Mouse (Mus musculus) cerebellum, postnatal 25 days (tissue): ENCODE measurements around the gene Rnf19b.

Experiments used
- DNase-seq, 2 experiments: peaks; one replicate each; pipeline ENCODE4 v3.0.0; 2021; ENCODE audit warnings: mixed read lengths in 2 of 2

Gene Rnf19b

GRCm38 (mm10) chr4:129058207-129059092, at the start of gene Rnf19b:
TSS of gene Rnf19b (plus strand) at chr4:129058271.
- DNase-seq: peak; percentile 69 to 74

GRCm38 (mm10) chr4:129008672-129009071, 49.4 kb upstream of the Rnf19b start:
- DNase-seq: no peak

GRCm38 (mm10) chr4:129009521-129009920, 48.5 kb upstream of the Rnf19b start:
- DNase-seq: no peak

GRCm38 (mm10) chr4:129011604-129012121, 46.4 kb upstream of the Rnf19b start:
- peak; percentile 52 to 71 for DNase-seq

GRCm38 (mm10) chr4:129013151-129013864, 44.8 kb upstream of the Rnf19b start:
- DNase-seq: no peak

DNA sequence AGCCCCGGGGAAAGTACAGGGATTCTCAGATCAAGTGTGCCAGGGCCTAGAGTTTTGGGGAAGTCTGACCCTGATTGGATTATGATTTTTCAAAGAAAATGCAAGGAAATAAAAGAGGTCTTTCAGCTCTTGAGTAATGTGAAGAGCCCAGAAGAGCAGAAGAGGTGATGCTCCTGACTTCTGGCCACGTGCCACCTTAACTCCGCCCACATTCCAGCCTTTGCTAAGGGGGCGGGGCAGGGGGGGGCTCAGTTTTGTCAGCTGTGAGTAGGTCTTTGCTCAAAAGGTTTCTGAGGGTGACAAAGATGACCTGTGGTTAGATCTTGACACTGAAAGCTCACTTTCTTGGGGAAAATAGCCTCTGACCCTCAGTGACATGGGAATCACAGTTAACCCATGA, 41.7 kb upstream of the Rnf19b start:
- no peak for DNase-seq

DNA sequence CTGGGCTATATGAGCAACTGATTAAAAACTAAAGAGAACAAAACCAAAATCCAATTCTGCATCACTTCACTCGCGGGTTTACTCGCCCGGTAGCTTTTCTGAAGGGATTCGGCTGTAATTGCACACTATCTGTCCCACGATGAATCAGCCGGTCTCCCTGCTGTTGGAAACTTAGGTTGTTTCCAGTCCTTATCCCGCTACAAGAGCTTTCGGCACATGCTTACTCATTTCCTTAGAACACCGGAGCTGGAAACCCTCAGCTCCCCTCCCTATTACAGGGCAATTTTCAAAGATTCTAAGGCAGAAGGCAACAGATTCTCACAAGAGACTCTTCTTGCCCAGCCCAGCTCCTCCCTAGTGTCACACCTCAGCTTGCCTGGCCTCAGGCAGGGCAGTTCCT, 40.9 kb upstream of the Rnf19b start:
- DNase-seq: no peak

DNA sequence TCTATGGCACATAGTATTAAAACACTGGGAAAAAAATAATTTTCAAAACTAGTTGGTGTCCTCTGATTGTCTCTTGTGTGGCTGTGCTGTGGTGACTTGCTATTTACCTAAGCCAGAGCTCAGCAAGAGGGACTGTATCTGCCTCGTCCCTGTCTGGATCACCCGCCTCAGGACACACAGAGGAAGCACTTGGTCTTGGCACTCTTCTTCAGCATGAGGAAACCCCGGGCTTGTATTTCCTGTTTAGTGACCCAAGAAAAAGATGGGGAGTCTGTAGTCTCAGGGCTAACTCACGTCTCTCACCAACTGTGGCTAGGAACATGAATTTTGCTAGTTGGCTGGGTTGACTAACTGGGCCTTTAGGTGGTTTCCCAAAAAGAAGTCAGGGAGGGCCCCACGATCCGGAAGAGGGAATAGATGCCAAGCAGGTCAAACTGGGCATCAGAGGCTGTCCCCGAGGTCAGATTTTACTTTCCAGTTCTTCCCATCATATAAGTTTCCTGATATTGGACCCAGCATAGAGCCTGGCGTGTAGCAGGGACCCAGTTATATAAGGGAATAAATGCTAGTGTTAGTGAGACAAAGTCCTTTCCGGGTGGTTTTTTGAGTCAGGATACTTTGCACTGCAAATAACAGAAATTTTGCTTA, 39.2 kb upstream of the Rnf19b start:
- no peak for DNase-seq

DNA sequence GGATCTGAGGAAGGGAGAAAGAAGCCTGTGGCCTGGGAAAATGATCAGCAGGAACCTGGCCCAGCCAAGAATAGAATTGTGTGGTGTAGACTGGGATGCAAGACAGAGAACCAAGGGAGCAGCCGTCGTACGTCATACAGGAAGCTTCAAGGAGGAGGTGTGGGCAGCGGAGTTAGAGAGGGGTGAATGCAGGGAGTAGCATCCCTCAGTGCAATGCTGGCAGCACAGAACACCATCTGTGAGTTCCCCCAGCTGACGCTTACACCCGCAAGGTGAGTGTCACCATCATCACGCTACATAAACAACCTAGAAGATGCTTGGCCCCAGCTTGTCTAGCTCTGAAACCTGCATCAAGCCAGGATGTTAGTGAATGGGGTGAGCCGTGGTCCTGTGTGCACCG, 38.3 kb upstream of the Rnf19b start:
- peak; percentile 41 to 45 for DNase-seq

DNA sequence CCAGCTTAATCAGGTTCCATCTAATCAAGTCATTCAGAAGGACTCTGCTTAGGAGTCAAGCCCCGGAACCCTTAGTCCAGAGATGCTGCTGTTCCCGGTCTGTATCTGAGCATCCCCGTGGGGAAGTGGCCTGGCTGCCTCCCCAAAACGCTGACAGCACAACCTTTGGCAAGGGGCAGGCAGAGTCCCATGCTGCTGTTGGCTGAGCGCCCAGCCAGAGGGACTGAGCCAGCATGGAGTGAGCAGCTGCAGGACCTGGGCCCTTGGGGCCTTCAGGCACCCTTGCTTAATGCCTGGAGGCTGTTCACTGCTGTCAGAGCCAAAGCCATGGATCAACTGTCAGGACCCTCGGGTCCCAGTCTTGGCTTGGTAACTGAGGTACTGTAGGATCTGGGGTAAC, 37.6 kb upstream of the Rnf19b start:
- DNase-seq: peak; percentile 78 to 81

- DNase-seq: no peak
Observed at GRCm38 (mm10) chr4:129021426-129021825, 36.6 kb upstream of the Rnf19b start.

DNA sequence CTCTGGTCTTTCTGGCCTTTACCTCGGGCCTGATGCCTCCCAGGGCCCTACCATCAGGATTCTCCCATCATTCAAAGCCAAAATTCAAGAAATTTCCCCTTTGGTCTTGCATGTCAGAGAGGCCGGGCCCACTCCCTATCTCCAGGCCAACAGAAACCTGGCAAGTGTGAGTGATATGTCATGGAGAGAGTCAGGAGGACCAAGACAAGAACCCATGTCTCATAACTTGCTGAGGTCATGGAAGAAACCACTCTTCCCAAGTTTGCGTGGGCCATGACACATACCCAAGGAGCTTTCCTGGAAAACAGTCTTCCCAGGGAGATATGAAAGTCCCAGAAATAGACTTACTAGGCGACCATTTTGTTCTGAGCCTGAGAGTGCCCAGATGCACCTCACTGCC, 36.2 kb upstream of the Rnf19b start:
- DNase-seq: no peak

- no peak for DNase-seq
Observed at GRCm38 (mm10) chr4:129023884-129024283, 34.2 kb upstream of the Rnf19b start.

- peak; percentile 62 to 74 for DNase-seq
Observed at GRCm38 (mm10) chr4:129024775-129025174, 33.3 kb upstream of the Rnf19b start.

DNA sequence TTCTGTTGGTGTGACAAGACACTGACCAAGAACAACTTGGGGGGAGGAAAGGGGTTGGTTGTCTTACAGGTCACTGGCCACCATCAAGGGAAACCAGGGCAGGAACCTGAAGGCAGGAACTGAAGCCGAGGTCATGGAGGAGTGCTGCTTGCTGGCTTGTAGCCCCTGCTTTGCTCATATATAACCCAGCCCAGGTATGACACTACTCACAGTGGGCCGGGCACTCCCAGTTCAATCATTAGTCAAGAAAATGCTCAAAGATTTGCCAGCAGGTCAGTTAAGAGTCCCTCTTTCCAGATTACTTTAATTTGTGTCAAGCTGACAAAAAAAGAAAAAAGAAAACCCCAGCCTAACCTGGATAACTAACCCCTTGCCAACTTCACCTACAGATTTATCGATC, 32.4 kb upstream of the Rnf19b start:
- DNase-seq: no peak

- DNase-seq: no peak
Observed at GRCm38 (mm10) chr4:129030746-129031145, 27.3 kb upstream of the Rnf19b start.

GRCm38 (mm10) chr4:129031408-129031965, 26.6 kb upstream of the Rnf19b start:
- no peak for DNase-seq

GRCm38 (mm10) chr4:129032133-129032962, 25.7 kb upstream of the Rnf19b start:
- no peak for DNase-seq

- peak; percentile 83 to 87 for DNase-seq
Observed at GRCm38 (mm10) chr4:129032963-129033951, 24.8 kb upstream of the Rnf19b start.

GRCm38 (mm10) chr4:129034224-129034623, 23.8 kb upstream of the Rnf19b start:
- DNase-seq: no peak
